Mouse (Mus musculus) v-Abl transformed pro-B cells (cell line): ENCODE results near the gene Chit1.

Source experiments
- in situ Hi-C, 2 experiments: fragments of 400-800 bp; cut with MboI; formaldehyde crosslinking; loops; one replicate each; pipeline ENCODE4 v1.15.1; 2025; ENCODE audit not compliant: unreplicated experiment in 2 of 2

Gene Chit1

GRCm38 (mm10) chr1:134095033-134095612 lies 15.9 kb upstream of the Chit1 start:
- in situ Hi-C loops, result loop anchor here in 1 of 2 experiments (25.0 kb wide), 2 partner anchors 1042 to 1058 kb away; partner anchors contain the start of genes Arl8a, Mdm4, Pik3c2b and Ptpn7

GRCm38 (mm10) chr1:134095721-134096120 lies 15.3 kb upstream of the Chit1 start:
- in situ Hi-C loops, result loop anchor here in 1 of 2 experiments (25.0 kb wide), 2 partner anchors 1042 to 1058 kb away; partner anchors contain the start of genes Arl8a, Mdm4, Pik3c2b and Ptpn7

- in situ Hi-C loops, result loop anchor here in 1 of 2 experiments (25.0 kb wide), 2 partner anchors 1041 to 1059 kb away; partner anchors contain the start of genes Arl8a, Mdm4, Pik3c2b and Ptpn7
These were observed 14.6 kb upstream of the Chit1 start for GRCm38 (mm10) chr1:134096264-134096934.

- in situ Hi-C loops, result loop anchor here in 1 of 2 experiments (25.0 kb wide), 2 partner anchors 1040 to 1060 kb away; partner anchors contain the start of genes Arl8a, Mdm4, Pik3c2b and Ptpn7
These were observed 13.8 kb upstream of the Chit1 start for GRCm38 (mm10) chr1:134097080-134097855.

GRCm38 (mm10) chr1:134097956-134098725 lies 12.9 kb upstream of the Chit1 start:
- in situ Hi-C loops, result loop anchor here in 1 of 2 experiments (25.0 kb wide), 2 partner anchors 1039 to 1061 kb away; partner anchors contain the start of genes Arl8a, Mdm4, Pik3c2b and Ptpn7

GRCm38 (mm10) chr1:134098726-134099515 lies 12.1 kb upstream of the Chit1 start:
- in situ Hi-C loops, result loop anchor here in 1 of 2 experiments (25.0 kb wide), 2 partner anchors 1038 to 1062 kb away; partner anchors contain the start of genes Arl8a, Mdm4, Pik3c2b and Ptpn7

GRCm38 (mm10) chr1:134099516-134100235 lies 11.4 kb upstream of the Chit1 start:
- in situ Hi-C loops, result loop anchor here (10.0 to 25.0 kb wide), 3 partner anchors 385 to 1062 kb away; partner anchors contain the start of genes Arl8a (in 1 of the 2), Mdm4 (in 1 of the 2), Pik3c2b (in 1 of the 2) and Ptpn7 (in 1 of the 2)

GRCm38 (mm10) chr1:134100401-134100800 lies 10.6 kb upstream of the Chit1 start:
- in situ Hi-C loops, result loop anchor here in 1 of 2 experiments (10.0 kb wide), 1 partner anchor 386 kb away; no protein-coding TSS in a partner anchor

GRCm38 (mm10) chr1:134100928-134101327 lies 10.1 kb upstream of the Chit1 start:
- in situ Hi-C loops, result loop anchor here in 1 of 2 experiments (10.0 kb wide), 1 partner anchor 386 kb away; no protein-coding TSS in a partner anchor

GRCm38 (mm10) chr1:134101593-134101992 lies 9.4 kb upstream of the Chit1 start:
- in situ Hi-C loops, result loop anchor here in 1 of 2 experiments (10.0 kb wide), 1 partner anchor 387 kb away; no protein-coding TSS in a partner anchor

- in situ Hi-C loops, result loop anchor here in 1 of 2 experiments (10.0 kb wide), 1 partner anchor 389 kb away; no protein-coding TSS in a partner anchor
These were observed 7.2 kb upstream of the Chit1 start for GRCm38 (mm10) chr1:134103861-134104260.

GRCm38 (mm10) chr1:134105043-134105763 lies 5.8 kb upstream of the Chit1 start:
- in situ Hi-C loops, result loop anchor here (5.0 to 10.0 kb wide), 2 partner anchors 48 to 390 kb away; no protein-coding TSS in a partner anchor

- in situ Hi-C loops, result loop anchor here (5.0 to 10.0 kb wide), 2 partner anchors 49 to 391 kb away; no protein-coding TSS in a partner anchor
These were observed 5.1 kb upstream of the Chit1 start for GRCm38 (mm10) chr1:134105764-134106430.

GRCm38 (mm10) chr1:134106719-134107118 lies 4.3 kb upstream of the Chit1 start:
- in situ Hi-C loops, result loop anchor here (5.0 to 10.0 kb wide), 2 partner anchors 49 to 392 kb away; no protein-coding TSS in a partner anchor

- in situ Hi-C loops, result loop anchor here (5.0 to 10.0 kb wide), 2 partner anchors 50 to 393 kb away; no protein-coding TSS in a partner anchor
These were observed 3.3 kb upstream of the Chit1 start for GRCm38 (mm10) chr1:134107777-134108176.

GRCm38 (mm10) chr1:134110015-134110414 lies 1.0 kb upstream of the Chit1 start:
- in situ Hi-C loops, result loop anchor here in 1 of 2 experiments (10.0 kb wide), 2 partner anchors 375 to 725 kb away; no protein-coding TSS in a partner anchor
